Mouse (Mus musculus) left cerebral cortex, adult 18-20 months (tissue): ENCODE data around the gene Gm9268. TPM values are rescaled to one million over a fixed set of nuclear protein-coding genes. Genes with fewer than 3 reads are reported as not detected.
"Not testable (repeated sequence)": the region's sequence is repeated elsewhere in the genome, so short reads cannot be mapped to it uniquely, and the experiment has no call there.

ENCODE experiments used
- DNase-seq, 2 experiments: peaks; one replicate each; pipeline ENCODE4 v3.0.0; 2021 to 2022; ENCODE audit warnings: low spot score in 2 of 2, mixed read lengths in 1 of 2
- long read RNA-seq, 2 experiments: library from polyadenylated mRNA; stranded (forward); transcript quantifications; one replicate each; pipeline ENCODE4 v2.0.0; 2021
- total RNA-seq, 2 experiments: library from RNA; stranded (reverse); gene quantifications; 2 replicates each; pipeline ENCODE4 v1.2.3; 2021

Gene Gm9268
- total RNA-seq = not detected
- long read RNA-seq, experiment 1 = 0 reads
- long read RNA-seq, experiment 2 = 0 reads

DNA sequence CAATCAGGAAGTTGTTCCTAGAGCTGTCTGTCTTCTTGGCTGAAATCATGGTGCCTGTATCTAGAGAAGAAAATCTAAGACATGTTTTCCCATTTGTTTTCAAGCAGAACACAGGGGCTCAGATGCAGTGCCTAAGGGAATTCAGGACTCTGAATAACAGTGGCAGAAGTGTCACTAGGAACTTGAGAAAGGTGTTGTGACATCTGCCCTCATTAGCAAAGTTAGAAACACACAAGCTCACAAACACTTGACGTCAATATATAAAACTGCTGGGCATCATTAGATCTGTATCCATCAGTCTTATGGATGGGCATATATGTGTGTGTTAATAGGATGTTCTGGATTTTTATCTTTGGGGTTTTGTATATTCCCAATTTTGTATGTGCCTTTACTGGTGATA, at the start of gene Gm9268:
TSS of gene Gm9268 (plus strand) at position 301 of the 400 bp plus-strand sequence.
- DNase-seq = not testable (repeated sequence)

DNA sequence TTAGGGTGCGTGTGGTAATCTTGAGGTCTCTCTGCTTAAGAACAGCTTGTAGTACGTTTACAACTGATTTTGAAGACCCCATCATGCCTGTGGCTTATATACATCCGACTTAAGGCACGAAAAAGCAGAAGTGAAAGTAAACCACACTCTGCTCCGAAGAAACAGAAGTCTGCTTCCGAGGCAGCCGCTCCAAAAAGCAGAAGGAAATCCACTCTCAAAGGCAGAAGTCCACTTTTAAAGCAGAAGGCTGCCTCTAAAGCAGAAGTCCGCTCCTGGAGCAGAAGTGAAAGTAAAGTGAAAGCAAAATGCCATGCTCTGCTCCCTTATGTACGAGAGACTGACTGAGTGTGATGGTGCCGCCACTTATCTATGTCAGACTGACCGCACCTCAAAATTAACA, 38.5 kb upstream of the Gm9268 start:
- no peak for DNase-seq

DNA sequence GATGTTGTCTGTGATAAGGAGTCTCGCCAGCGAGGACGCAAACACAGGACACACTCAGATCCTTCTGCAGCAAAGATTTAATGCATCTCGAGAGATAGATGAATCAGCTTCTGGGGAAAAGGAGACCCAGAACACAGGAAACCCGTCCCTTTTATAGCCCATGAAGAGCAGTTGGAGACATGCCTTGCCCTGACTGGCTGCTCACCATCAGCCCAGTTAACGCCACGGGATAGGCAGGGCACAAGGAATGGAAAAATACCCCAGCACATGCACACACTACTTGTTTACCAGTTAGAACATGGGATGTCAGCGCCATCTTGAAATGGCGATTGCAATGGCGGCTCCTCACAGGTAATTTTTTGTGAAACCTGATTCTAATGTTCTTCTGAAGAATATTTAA, 37.8 kb upstream of the Gm9268 start:
- no peak for DNase-seq

DNA sequence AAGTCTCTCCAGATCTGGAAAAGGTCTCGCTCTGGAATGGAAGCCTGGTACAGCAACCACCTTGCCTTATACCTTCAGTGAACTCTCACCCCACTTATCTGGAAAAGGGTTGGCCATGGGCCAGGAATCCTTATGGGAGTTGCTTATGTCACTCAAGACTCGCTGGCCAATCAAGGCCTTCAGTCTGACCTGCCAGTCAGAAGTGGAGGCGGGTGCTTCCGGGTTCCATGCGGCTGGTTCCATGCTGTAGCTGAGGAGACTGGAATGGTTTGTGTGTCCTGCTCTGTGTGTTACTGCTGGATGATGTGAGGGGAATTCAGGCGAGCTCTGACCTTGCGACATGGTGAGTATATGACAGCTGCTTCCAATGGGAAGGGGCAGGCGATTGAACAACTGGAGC, 59.3 kb downstream of the Gm9268 start:
- DNase-seq = no peak

Other genes with a start within 250 kb of the Gm9268 start
- not detected for gene Vmn2r62, start 225.2 kb upstream of the Gm9268 start, total RNA-seq
- under 1 TPM; 0.09 to 0.16 TPM for gene Gm2381, start 151.5 kb upstream of the Gm9268 start, total RNA-seq
- gene Vmn2r63, start 84.9 kb upstream of the Gm9268 start, total RNA-seq = not detected
- gene Zfp936, start 95.5 kb downstream of the Gm9268 start, total RNA-seq = not detected